Mouse (Mus musculus) B cell, adult 2 months (primary cell): ENCODE results near the gene Osbpl10.

Experiments used
- DNase-seq, 2 experiments: peaks; one replicate each; pipeline ENCODE4 v3.0.0; 2022

Gene Osbpl10

GRCm38 (mm10) chr9:115034788-115035187 lies 56.4 kb downstream of the Osbpl10 start:
- DNase-seq = no peak

- no peak for DNase-seq
Observed at GRCm38 (mm10) chr9:115038215-115038614, 59.8 kb downstream of the Osbpl10 start.

GRCm38 (mm10) chr9:115038686-115039085 lies 60.3 kb downstream of the Osbpl10 start:
- DNase-seq = no peak

- DNase-seq = no peak
Observed at GRCm38 (mm10) chr9:115039245-115039644, 60.9 kb downstream of the Osbpl10 start.

- no peak for DNase-seq
Observed at GRCm38 (mm10) chr9:115042571-115042970, 64.2 kb downstream of the Osbpl10 start.

- DNase-seq = no peak
Observed at GRCm38 (mm10) chr9:115042971-115043706, 64.8 kb downstream of the Osbpl10 start.

- peak; percentile 78 to 79 for DNase-seq
Observed at GRCm38 (mm10) chr9:115043881-115044770, 65.8 kb downstream of the Osbpl10 start.

- peak in 1 of 2 experiments; percentile 5 for DNase-seq
Observed at GRCm38 (mm10) chr9:115045087-115045800, 66.9 kb downstream of the Osbpl10 start.

- no peak for DNase-seq
Observed at GRCm38 (mm10) chr9:115046701-115047100, 68.3 kb downstream of the Osbpl10 start.

- DNase-seq = no peak
Observed at GRCm38 (mm10) chr9:115048340-115048739, 70.0 kb downstream of the Osbpl10 start.

GRCm38 (mm10) chr9:115048861-115049260 lies 70.5 kb downstream of the Osbpl10 start:
- DNase-seq = no peak

- DNase-seq = peak in 1 of 2 experiments; percentile 5
Observed at GRCm38 (mm10) chr9:115049981-115050720, 71.8 kb downstream of the Osbpl10 start.

- no peak for DNase-seq
Observed at GRCm38 (mm10) chr9:115051976-115052375, 73.6 kb downstream of the Osbpl10 start.

GRCm38 (mm10) chr9:115053779-115054178 lies 75.4 kb downstream of the Osbpl10 start:
- no peak for DNase-seq

GRCm38 (mm10) chr9:115055041-115055830 lies 76.9 kb downstream of the Osbpl10 start:
- DNase-seq = no peak

- no peak for DNase-seq
Observed at GRCm38 (mm10) chr9:115058806-115059205, 80.4 kb downstream of the Osbpl10 start.

- DNase-seq = peak; percentile 19
Observed at GRCm38 (mm10) chr9:115064834-115065233, 86.5 kb downstream of the Osbpl10 start.

- DNase-seq = no peak
Observed at GRCm38 (mm10) chr9:115067071-115067470, 88.7 kb downstream of the Osbpl10 start.

- no peak for DNase-seq
Observed at GRCm38 (mm10) chr9:115075191-115075590, 96.8 kb downstream of the Osbpl10 start.

- peak; percentile 62 to 67 for DNase-seq
Observed at GRCm38 (mm10) chr9:115088295-115088993, 110.1 kb downstream of the Osbpl10 start.

GRCm38 (mm10) chr9:115089644-115090043 lies 111.3 kb downstream of the Osbpl10 start:
- no peak for DNase-seq
